Mouse (Mus musculus) heart, embryonic 12.5 days (tissue): ENCODE results near the gene Chga. TPM values are rescaled to one million over a fixed set of nuclear protein-coding genes. Genes with fewer than 3 reads are reported as not detected.
A peak's percentile ranks its signal among the peaks of the same experiment; 100 is the strongest.

ENCODE experiments used
- ATAC-seq: fragments of 200-750 bp; cut with Nextera tagmentation; 2 replicates; pipeline ENCODE4 v1.8.0; 2017; ENCODE audit warnings: moderate TSS enrichment, moderate library complexity; ENCODE audit not compliant: insufficient number of reproducible peaks, low FRiP score
- H3K27ac ChIP-seq: fragments of 300-500 bp; sonication (generic); 2 replicates; pipeline ENCODE4 v1.5.1; 2016; ENCODE audit warnings: mild to moderate bottlenecking, moderate library complexity; ENCODE audit not compliant: poor library complexity, severe bottlenecking
- H3K27me3 ChIP-seq: fragments of 300-500 bp; sonication (generic); replicated peaks from 2 replicates; pipeline ENCODE4 v1.6.1; 2016; ENCODE audit warnings: mild to moderate bottlenecking, moderate library complexity
- H3K36me3 ChIP-seq: fragments of 300-500 bp; sonication (generic); 2 replicates; pipeline ENCODE4 v1.6.1; 2016; ENCODE audit warnings: mild to moderate bottlenecking, moderate library complexity
- H3K4me1 ChIP-seq: fragments of 300-500 bp; sonication (generic); replicated peaks from 2 replicates; pipeline ENCODE4 v1.6.1; 2016; ENCODE audit warnings: mild to moderate bottlenecking
- H3K4me2 ChIP-seq: fragments of 300-500 bp; sonication (generic); 2 replicates; pipeline ENCODE4 v1.6.1; 2016; ENCODE audit warnings: mild to moderate bottlenecking, moderate library complexity
- H3K4me3 ChIP-seq: fragments of 300-500 bp; sonication (generic); 2 replicates; pipeline ENCODE4 v1.5.1; 2016; ENCODE audit warnings: mild to moderate bottlenecking
- H3K9ac ChIP-seq: fragments of 300-500 bp; sonication (generic); 2 replicates; pipeline ENCODE4 v1.6.1; 2016; ENCODE audit warnings: mild to moderate bottlenecking, moderate library complexity
- H3K9me3 ChIP-seq: fragments of 300-500 bp; sonication (generic); replicated peaks from 2 replicates; pipeline ENCODE4 v1.6.1; 2016; ENCODE audit warnings: mild to moderate bottlenecking, moderate library complexity
- WGBS: fragments of 180-500 bp; shearing (Covaris S2); methylation state at CpG from one replicate; pipeline ENCODE4 v1.1.7; 2016; 5-methylcytosine and 5-hydroxymethylcytosine counted together
- polyA plus RNA-seq: library from polyadenylated mRNA; unstranded; fragments of >200 nt; fragmentation: Nextera tagmentation; extraction: Ambion mirVana; gene quantifications from 2 replicates; pipeline ENCODE4 v1.2.1, GENCODE M21; 2016

The Chga gene
- polyA plus RNA-seq, result 0.26 TPM in 1 of 2 replicates, not detected in the other

GRCm38 (mm10) chr12:102554721-102555516 is at the start of gene Chga:
Gene Chga (plus strand): TSS chr12:102554969.
- no peaks in the 10 kb centered on the region for H3K36me3 ChIP-seq
- peak within 1 kb of the TSS; percentile 29 for H3K4me3 ChIP-seq
- H3K4me1 ChIP-seq, result 0 out of 2 replicates have a peak, but pooled peaks cover 5% of the 10 kb centered on the region
- H3K9ac ChIP-seq, result no peak within 1 kb of the TSS
- WGBS, result 5% methylated on average over 48 of the region's 48 CpGs
- peaks cover 57% of the 10 kb centered on the region for H3K27me3 ChIP-seq
- ATAC-seq, result peak; percentile 43; the same call in 1 of the 2 replicates
- no peak within 1 kb of the TSS for H3K27ac ChIP-seq
- peak within 1 kb of the TSS; percentile 55 for H3K4me2 ChIP-seq
- H3K9me3 ChIP-seq, result no peaks in the 10 kb centered on the region

- H3K27ac ChIP-seq, result no peak overlapping the region
- H3K4me3 ChIP-seq, result no peak overlapping the region
- no peaks in the 10 kb centered on the region for H3K9me3 ChIP-seq
- H3K27me3 ChIP-seq, result no peaks in the 10 kb centered on the region
- H3K9ac ChIP-seq, result no peak overlapping the region
- WGBS, result 62% methylated on average over 9 of the region's 9 CpGs
- ATAC-seq, result no peak
- H3K4me1 ChIP-seq, result peaks cover 8% of the 10 kb centered on the region; the same call in 1 of the 2 replicates
- H3K36me3 ChIP-seq, result no peaks in the 10 kb centered on the region
- H3K4me2 ChIP-seq, result no peak overlapping the region
Observed at GRCm38 (mm10) chr12:102505131-102505713, 49.5 kb upstream of the Chga start.

DNA sequence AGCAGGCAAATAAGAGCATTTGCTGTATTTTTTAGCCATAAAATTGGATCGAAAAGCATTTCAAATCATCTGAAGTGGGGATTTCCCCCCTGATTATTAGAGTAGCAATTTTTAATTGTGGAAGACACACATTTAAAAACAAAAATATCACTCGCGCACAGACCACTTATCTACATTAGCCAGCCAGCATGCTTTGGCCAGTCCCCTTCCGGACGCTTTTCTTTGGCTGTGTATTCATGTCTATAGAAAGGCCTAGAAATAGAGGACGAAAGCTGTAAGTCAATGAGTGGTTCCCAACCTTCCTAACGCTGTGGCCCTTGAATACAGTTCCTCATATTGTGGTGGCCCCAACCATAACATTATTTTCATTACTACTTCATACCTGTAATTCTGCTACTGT is 48.8 kb upstream of the Chga start:
- no peak for ATAC-seq
- H3K27me3 ChIP-seq, result no peaks in the 10 kb centered on the region
- H3K27ac ChIP-seq, result no peak overlapping the region
- no peaks in the 10 kb centered on the region for H3K36me3 ChIP-seq
- H3K9ac ChIP-seq, result no peak overlapping the region
- no peak overlapping the region for H3K4me3 ChIP-seq
- H3K4me2 ChIP-seq, result no peak overlapping the region
- H3K9me3 ChIP-seq, result no peaks in the 10 kb centered on the region
- WGBS, result 84% methylated on average over 7 of the region's 7 CpGs
- H3K4me1 ChIP-seq, result peaks cover 8% of the 10 kb centered on the region; the same call in 1 of the 2 replicates

GRCm38 (mm10) chr12:102511363-102511762 is 43.4 kb upstream of the Chga start:
- no peak for ATAC-seq
- Histone ChIP-seq H3K36me3 (no peaks in the 10 kb centered on the region), H3K4me2 (no peak overlapping the region), H3K27me3 (no peaks in the 10 kb centered on the region), H3K9ac (no peak overlapping the region), H3K9me3 (no peaks in the 10 kb centered on the region), H3K4me1 (no peaks in the 10 kb centered on the region), H3K27ac (no peak overlapping the region), H3K4me3 (no peak overlapping the region)
- 64% methylated on average over 3 of the region's 3 CpGs for WGBS

GRCm38 (mm10) chr12:102514151-102514550 is 40.6 kb upstream of the Chga start:
- no peak for ATAC-seq
- H3K4me3 ChIP-seq, result no peak overlapping the region

GRCm38 (mm10) chr12:102514751-102515150 is 40.0 kb upstream of the Chga start:
- Histone ChIP-seq H3K4me2 (no peak overlapping the region), H3K4me1 (no peaks in the 10 kb centered on the region), H3K27ac (no peak overlapping the region), H3K9ac (no peak overlapping the region), H3K9me3 (no peaks in the 10 kb centered on the region), H3K27me3 (no peaks in the 10 kb centered on the region), H3K4me3 (no peak overlapping the region), H3K36me3 (no peaks in the 10 kb centered on the region)
- WGBS, result 85% methylated on average over 6 of the region's 6 CpGs
- ATAC-seq, result no peak

More at GRCm38 (mm10) chr12:102514151-102514550, 40.6 kb upstream of the Chga start:
- Histone ChIP-seq H3K9ac (no peak overlapping the region), H3K27me3 (no peaks in the 10 kb centered on the region), H3K27ac (no peak overlapping the region), H3K4me2 (no peak overlapping the region), H3K9me3 (no peaks in the 10 kb centered on the region), H3K4me1 (no peaks in the 10 kb centered on the region), H3K36me3 (no peaks in the 10 kb centered on the region)
- 74% methylated on average over 6 of the region's 6 CpGs for WGBS

DNA sequence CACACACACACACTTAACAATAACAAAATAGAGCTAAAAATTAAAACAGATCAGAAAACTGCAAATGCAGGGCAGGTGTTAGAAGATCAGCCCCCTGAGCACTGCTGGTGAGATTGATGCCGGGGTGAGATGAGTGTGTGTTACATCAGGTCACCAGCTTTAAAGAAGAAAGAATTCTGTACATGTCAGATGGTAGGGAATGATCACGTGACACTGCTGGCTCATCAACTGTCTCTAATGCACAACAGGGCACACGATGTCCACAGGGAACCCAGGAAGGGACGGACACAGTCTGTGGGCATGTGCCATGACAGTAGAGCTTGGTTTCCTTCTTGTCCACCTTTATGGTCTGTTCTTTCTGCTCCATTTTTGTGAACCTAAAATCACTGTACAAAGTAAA is 38.6 kb upstream of the Chga start:
- no peak for ATAC-seq
- Histone ChIP-seq H3K27ac (no peak overlapping the region), H3K9me3 (no peaks in the 10 kb centered on the region), H3K27me3 (no peaks in the 10 kb centered on the region), H3K36me3 (no peaks in the 10 kb centered on the region), H3K4me1 (no peaks in the 10 kb centered on the region), H3K4me2 (no peak overlapping the region), H3K4me3 (no peak overlapping the region), H3K9ac (no peak overlapping the region)
- WGBS, result 83% methylated on average over 4 of the region's 4 CpGs

DNA sequence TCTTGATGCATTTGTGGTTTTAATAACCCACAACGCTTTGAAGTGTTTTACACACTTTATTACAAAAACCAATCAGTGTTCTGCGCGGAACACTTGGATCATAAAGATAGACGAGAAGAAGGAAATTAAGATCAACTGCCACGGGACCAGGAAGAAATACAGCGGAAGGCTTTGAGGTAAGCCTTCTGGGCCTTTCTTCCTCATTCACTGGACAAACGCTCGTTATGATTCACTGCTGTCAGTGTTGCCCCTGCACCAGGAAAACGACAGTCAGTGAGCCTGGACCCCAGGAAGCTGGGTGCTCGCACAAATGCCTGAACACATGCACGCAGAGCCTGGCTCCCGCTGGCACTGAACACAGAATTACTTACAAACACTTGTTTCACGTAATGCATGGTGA is 37.1 kb upstream of the Chga start:
- Histone ChIP-seq H3K4me2 (no peak overlapping the region), H3K9me3 (no peaks in the 10 kb centered on the region), H3K4me1 (no peaks in the 10 kb centered on the region), H3K27me3 (no peaks in the 10 kb centered on the region), H3K4me3 (no peak overlapping the region), H3K9ac (no peak overlapping the region), H3K36me3 (no peaks in the 10 kb centered on the region), H3K27ac (no peak overlapping the region)
- 83% methylated on average over 13 of the region's 13 CpGs for WGBS
- no peak for ATAC-seq

- no peak for ATAC-seq
- Histone ChIP-seq H3K27me3 (no peaks in the 10 kb centered on the region), H3K4me2 (no peak overlapping the region), H3K9me3 (no peaks in the 10 kb centered on the region), H3K36me3 (no peaks in the 10 kb centered on the region), H3K9ac (no peak overlapping the region), H3K4me3 (no peak overlapping the region), H3K4me1 (no peaks in the 10 kb centered on the region), H3K27ac (no peak overlapping the region)
- 80% methylated on average over 12 of the region's 12 CpGs for WGBS
Observed at GRCm38 (mm10) chr12:102519929-102520720, 34.6 kb upstream of the Chga start.

DNA sequence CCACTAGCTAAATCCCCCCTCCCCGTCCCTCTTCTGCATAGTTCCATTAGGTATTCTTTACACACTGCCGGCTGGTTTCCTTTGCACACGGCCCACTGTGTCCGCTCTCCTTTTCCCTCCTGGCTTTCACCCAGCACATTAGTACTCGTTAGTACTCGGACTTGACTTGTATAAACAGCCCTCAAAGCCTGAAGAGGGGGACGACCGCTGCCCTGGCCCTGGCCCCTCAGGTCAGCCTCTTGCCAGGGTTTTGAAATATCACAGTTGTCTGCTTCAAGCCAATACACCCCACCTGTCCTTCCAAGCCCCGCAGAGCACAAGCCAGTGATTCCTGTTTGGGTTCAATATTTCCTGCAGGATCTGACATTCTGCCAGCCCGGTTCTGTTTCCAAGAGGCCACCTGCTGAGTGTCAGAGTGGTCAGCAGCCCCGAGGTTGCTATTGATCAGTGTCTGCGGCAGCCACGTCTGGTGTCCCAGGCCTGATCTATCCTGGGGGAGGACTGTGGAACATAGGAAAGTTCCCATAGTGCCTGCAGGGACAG is 32.9 kb upstream of the Chga start:
- Histone ChIP-seq H3K27me3 (no peaks in the 10 kb centered on the region), H3K4me2 (no peak overlapping the region), H3K4me1 (no peaks in the 10 kb centered on the region), H3K4me3 (no peak overlapping the region), H3K9me3 (no peaks in the 10 kb centered on the region), H3K9ac (no peak overlapping the region), H3K27ac (no peak overlapping the region), H3K36me3 (no peaks in the 10 kb centered on the region)
- WGBS, result 46% methylated on average over 13 of the region's 13 CpGs
- peak; percentile 39 for ATAC-seq

DNA sequence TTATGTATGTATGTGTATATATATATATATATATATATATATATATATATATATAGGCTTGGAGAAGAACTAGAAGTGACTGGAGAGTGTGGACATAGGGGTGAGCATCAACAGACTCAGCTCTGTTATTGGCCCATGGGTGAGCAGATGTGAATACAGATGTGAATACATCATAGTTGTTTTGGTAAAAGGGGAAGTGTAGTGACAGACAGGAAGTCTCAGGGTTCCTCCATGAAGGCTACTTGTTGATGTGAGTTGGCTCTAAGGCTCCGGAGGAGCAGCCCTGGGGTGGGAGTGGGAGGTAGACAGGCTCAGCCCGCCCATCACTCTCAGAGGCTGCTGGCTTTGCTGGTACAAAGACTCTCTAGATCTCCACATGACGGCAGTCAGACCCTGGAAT is 30.6 kb upstream of the Chga start:
- 44% methylated on average over 3 of the region's 3 CpGs for WGBS
- Histone ChIP-seq H3K27me3 (no peaks in the 10 kb centered on the region), H3K9ac (no peak overlapping the region), H3K4me1 (no peaks in the 10 kb centered on the region), H3K36me3 (no peaks in the 10 kb centered on the region), H3K4me3 (no peak overlapping the region), H3K27ac (no peak overlapping the region), H3K9me3 (no peaks in the 10 kb centered on the region), H3K4me2 (no peak overlapping the region)
- no peak for ATAC-seq
